Mouse (Mus musculus): ENCODE results near the gene Dapk2.

The Dapk2 gene

GRCm38 (mm10) chr9:66186426-66186825 lies 28.4 kb downstream of the Dapk2 start:
- DNase-seq (ENCODE audit: low spot score), result peak; percentile 75

- no peak for DNase-seq (ENCODE audit: low spot score)
These were observed 31.0 kb downstream of the Dapk2 start for GRCm38 (mm10) chr9:66189026-66189425.

- no peak for DNase-seq (ENCODE audit: low spot score)
These were observed 36.0 kb downstream of the Dapk2 start for GRCm38 (mm10) chr9:66194003-66194402.

GRCm38 (mm10) chr9:66196561-66196960 lies 38.5 kb downstream of the Dapk2 start:
- no peak for DNase-seq (ENCODE audit: low spot score)

- DNase-seq (ENCODE audit: low spot score), result no peak
These were observed 40.5 kb downstream of the Dapk2 start for GRCm38 (mm10) chr9:66198533-66198932.

- DNase-seq (ENCODE audit: low spot score), result no peak
These were observed 41.8 kb downstream of the Dapk2 start for GRCm38 (mm10) chr9:66199657-66200410.

- no peak for DNase-seq (ENCODE audit: low spot score)
These were observed 42.4 kb downstream of the Dapk2 start for GRCm38 (mm10) chr9:66200411-66200789.

GRCm38 (mm10) chr9:66201665-66202064 lies 43.6 kb downstream of the Dapk2 start:
- DNase-seq (ENCODE audit: low spot score), result no peak

- no peak for DNase-seq (ENCODE audit: low spot score)
These were observed 44.4 kb downstream of the Dapk2 start for GRCm38 (mm10) chr9:66202463-66202862.

GRCm38 (mm10) chr9:66205702-66206101 lies 47.7 kb downstream of the Dapk2 start:
- DNase-seq (ENCODE audit: low spot score), result no peak

- DNase-seq (ENCODE audit: low spot score), result no peak
These were observed 48.8 kb downstream of the Dapk2 start for GRCm38 (mm10) chr9:66206825-66207224.

- DNase-seq (ENCODE audit: low spot score), result no peak
These were observed 53.4 kb downstream of the Dapk2 start for GRCm38 (mm10) chr9:66211420-66211819.

GRCm38 (mm10) chr9:66212088-66212487 lies 54.1 kb downstream of the Dapk2 start:
- DNase-seq (ENCODE audit: low spot score), result no peak

- DNase-seq (ENCODE audit: low spot score), result no peak
These were observed 54.8 kb downstream of the Dapk2 start for GRCm38 (mm10) chr9:66212802-66213201.

GRCm38 (mm10) chr9:66213386-66214032 lies 55.5 kb downstream of the Dapk2 start:
- DNase-seq (ENCODE audit: low spot score), result peak; percentile 56

- no peak for DNase-seq (ENCODE audit: low spot score)
These were observed 57.5 kb downstream of the Dapk2 start for GRCm38 (mm10) chr9:66215551-66215950.

GRCm38 (mm10) chr9:66217970-66218369 lies 59.9 kb downstream of the Dapk2 start:
- no peak for DNase-seq (ENCODE audit: low spot score)

GRCm38 (mm10) chr9:66218917-66219725 lies 61.1 kb downstream of the Dapk2 start:
- no peak for DNase-seq (ENCODE audit: low spot score)

- DNase-seq (ENCODE audit: low spot score), result no peak
These were observed 65.8 kb downstream of the Dapk2 start for GRCm38 (mm10) chr9:66223872-66224271.

GRCm38 (mm10) chr9:66225737-66226485 lies 67.9 kb downstream of the Dapk2 start:
- DNase-seq (ENCODE audit: low spot score), result no peak

GRCm38 (mm10) chr9:66228456-66229151 lies 70.6 kb downstream of the Dapk2 start:
- DNase-seq (ENCODE audit: low spot score), result no peak

Data from embryo, embryonic 10.5 days (tissue).